Mouse (Mus musculus): ENCODE results near the gene Yy2. TPM values are rescaled to one million over a fixed set of nuclear protein-coding genes. Genes with fewer than 3 reads are reported as not detected.
A peak's percentile ranks its signal among the peaks of the same experiment; 100 is the strongest.

Gene Yy2
- polyA plus RNA-seq, 1 experiment from 2014 or later: 1.2 TPM

DNA sequence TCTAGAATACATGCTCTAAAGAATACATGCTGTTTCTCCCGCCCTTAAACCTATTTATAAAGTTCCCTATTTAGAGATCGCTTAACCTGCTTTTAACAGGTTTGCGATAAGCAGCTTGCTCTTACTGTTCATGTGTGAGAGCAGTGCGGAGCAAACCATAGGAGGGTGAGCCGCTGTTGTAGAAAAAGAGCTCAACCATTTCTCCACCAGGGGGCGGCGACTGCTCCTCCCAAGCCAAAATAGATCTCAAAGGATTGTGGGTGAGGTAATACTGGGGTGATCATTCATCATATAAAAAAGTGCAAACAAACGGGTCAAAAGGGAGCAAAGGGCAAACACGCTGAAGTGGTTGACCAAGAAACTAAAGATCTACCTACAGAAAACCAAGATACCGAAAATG, 5.0 kb downstream of the Yy2 start:
- no peak overlapping the region for H3K4me3 ChIP-seq
- H3K27me3 ChIP-seq: no peaks in the 10 kb centered on the region
- no peak overlapping the region for H3K4me2 ChIP-seq
- 76% methylated on average over 10 of the region's 10 CpGs for WGBS
- H3K36me3 ChIP-seq: no peaks in the 10 kb centered on the region
- no peaks in the 10 kb centered on the region for H3K9me3 ChIP-seq
- H3K27ac ChIP-seq (replicated peaks): no peak overlapping the region
- no peak for ATAC-seq (ENCODE audit: low FRiP score, low read depth)
- no peak overlapping the region for H3K9ac ChIP-seq
- no peaks in the 10 kb centered on the region for H3K4me1 ChIP-seq (replicated peaks)

DNA sequence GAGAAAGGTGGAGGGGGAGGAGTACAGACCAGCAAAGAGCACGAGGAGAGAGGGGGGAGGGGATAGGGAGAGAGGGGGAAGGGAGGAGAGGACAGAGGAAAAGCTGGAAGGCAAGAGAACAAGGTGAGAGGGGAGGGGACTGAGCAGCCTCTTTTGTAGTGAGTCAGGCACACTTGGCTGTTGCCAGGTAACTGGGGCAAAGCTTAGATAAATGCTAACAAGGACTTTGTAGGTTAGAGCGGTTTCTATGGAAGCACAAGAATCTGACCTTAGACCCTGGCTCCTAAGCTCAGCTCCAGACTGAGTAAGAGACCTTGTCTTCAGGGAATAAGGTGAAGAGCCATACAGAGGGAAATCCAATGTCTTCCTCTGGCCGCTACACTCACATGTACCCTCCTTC, 21.7 kb downstream of the Yy2 start:
- WGBS: 15% methylated on average over 3 of the region's 3 CpGs
- no peak overlapping the region for H3K4me3 ChIP-seq
- peak; percentile 75 for ATAC-seq (ENCODE audit: low FRiP score, low read depth)
- H3K9me3 ChIP-seq: no peaks in the 10 kb centered on the region
- H3K4me2 ChIP-seq: no peak overlapping the region
- no peak overlapping the region for H3K9ac ChIP-seq
- no peaks in the 10 kb centered on the region for H3K4me1 ChIP-seq (replicated peaks)
- H3K36me3 ChIP-seq: no peaks in the 10 kb centered on the region
- H3K27ac ChIP-seq (replicated peaks): no peak overlapping the region
- H3K27me3 ChIP-seq: no peaks in the 10 kb centered on the region

Other genes starting within 250 kb of the Yy2 start
- gene Phex, start 153.7 kb downstream of the Yy2 start, polyA plus RNA-seq (2015; fragmentation: Nextera tagmentation; extraction: Ambion mirVana): 0.18 and 0.26 TPM in 2 replicates
- gene Sms, start 76.7 kb downstream of the Yy2 start, polyA plus RNA-seq (2015; fragmentation: Nextera tagmentation; extraction: Ambion mirVana): 138 and 142 TPM in 2 replicates
- 27.5 and 28.2 TPM in 2 replicates for gene Mbtps2, start 29.7 kb upstream of the Yy2 start, polyA plus RNA-seq (2015; fragmentation: Nextera tagmentation; extraction: Ambion mirVana)
- 0.14 and 0.43 TPM in 2 replicates for gene Smpx, start 129.9 kb upstream of the Yy2 start, polyA plus RNA-seq (2015; fragmentation: Nextera tagmentation; extraction: Ambion mirVana)
- 2.1 and 2.4 TPM in 2 replicates for gene Klhl34, start 249.4 kb upstream of the Yy2 start, polyA plus RNA-seq (2015; fragmentation: Nextera tagmentation; extraction: Ambion mirVana)

Data from hindbrain, embryonic 15.5 days (tissue).